Mouse (Mus musculus): Measurements from ENCODE around the gene Gm3383.
"Not testable (repeated sequence)": the region's sequence is repeated elsewhere in the genome, so short reads cannot be mapped to it uniquely, and the experiment has no call there.

DNA sequence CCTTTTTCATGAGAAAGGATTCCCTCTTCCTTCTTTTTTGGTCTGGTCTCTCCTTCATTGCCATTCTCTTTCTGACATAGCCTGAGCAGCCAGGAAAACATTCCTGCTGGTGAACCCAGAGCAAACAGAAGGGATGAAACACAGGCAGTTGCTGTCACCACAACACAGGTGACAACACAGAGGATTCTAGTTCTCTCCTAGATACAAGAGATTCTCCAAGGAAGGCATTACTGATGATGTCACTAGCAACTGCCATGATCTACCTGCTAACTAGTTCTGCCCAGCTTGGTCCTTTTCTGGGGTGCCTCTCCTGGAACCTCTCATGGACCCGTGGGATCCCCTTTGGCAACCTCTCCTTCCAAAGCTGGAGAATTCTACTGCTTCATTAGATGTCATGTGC lies 174.9 kb downstream of the Gm3383 start, which contains the start of gene Gm8265:
- not testable (repeated sequence) for TF ChIP-seq CTCF, EP300 (IDR thresholded peaks at IDR 0.05; ENCODE audit: low read depth)
